Mouse (Mus musculus) limb, embryonic 10.5 days (tissue): ENCODE data around the gene Ubr4. TPM values are rescaled to one million over a fixed set of nuclear protein-coding genes. Genes with fewer than 3 reads are reported as not detected.
"Not testable (repeated sequence)": the region's sequence is repeated elsewhere in the genome, so short reads cannot be mapped to it uniquely, and the experiment has no call there.

Experiments used
- DNase-seq: peaks from one replicate; pipeline ENCODE4 v3.0.0-alpha.2; 2017; ENCODE audit warnings: low spot score
- H3K27ac ChIP-seq: fragments of 300-500 bp; sonication (generic); 2 replicates; pipeline ENCODE4 v1.5.1; 2016; ENCODE audit warnings: mild to moderate bottlenecking
- H3K27me3 ChIP-seq: fragments of 300-500 bp; sonication (generic); 2 replicates; pipeline ENCODE4 v1.6.1; 2016; ENCODE audit warnings: low read depth, mild to moderate bottlenecking; ENCODE audit not compliant: poor library complexity, severe bottlenecking
- H3K36me3 ChIP-seq: fragments of 300-500 bp; sonication (generic); 2 replicates; pipeline ENCODE4 v1.6.1; 2016; ENCODE audit warnings: mild to moderate bottlenecking, moderate library complexity
- H3K4me1 ChIP-seq: fragments of 300-500 bp; sonication (generic); 2 replicates; pipeline ENCODE4 v1.6.1; 2016
- H3K4me3 ChIP-seq: fragments of 300-500 bp; sonication (generic); 2 replicates; pipeline ENCODE4 v1.5.1; 2016; ENCODE audit warnings: mild to moderate bottlenecking, moderate library complexity
- H3K9me3 ChIP-seq: fragments of 300-500 bp; sonication (generic); replicated peaks from 2 replicates; pipeline ENCODE4 v1.6.1; 2016; ENCODE audit warnings: mild to moderate bottlenecking
- WGBS: fragments of 180-500 bp; shearing (Covaris S2); methylation state at CpG from one replicate; pipeline ENCODE4 v1.1.7; 2016; 5-methylcytosine and 5-hydroxymethylcytosine counted together
- polyA plus RNA-seq: library from polyadenylated mRNA; unstranded; fragments of >200 nt; fragmentation: Nextera tagmentation; extraction: Ambion mirVana; gene quantifications from 2 replicates; pipeline ENCODE4 v1.2.1, GENCODE M21; 2016

Ubr4 gene
- polyA plus RNA-seq, 1 experiment from 2014 or later = 74.4 TPM

DNA sequence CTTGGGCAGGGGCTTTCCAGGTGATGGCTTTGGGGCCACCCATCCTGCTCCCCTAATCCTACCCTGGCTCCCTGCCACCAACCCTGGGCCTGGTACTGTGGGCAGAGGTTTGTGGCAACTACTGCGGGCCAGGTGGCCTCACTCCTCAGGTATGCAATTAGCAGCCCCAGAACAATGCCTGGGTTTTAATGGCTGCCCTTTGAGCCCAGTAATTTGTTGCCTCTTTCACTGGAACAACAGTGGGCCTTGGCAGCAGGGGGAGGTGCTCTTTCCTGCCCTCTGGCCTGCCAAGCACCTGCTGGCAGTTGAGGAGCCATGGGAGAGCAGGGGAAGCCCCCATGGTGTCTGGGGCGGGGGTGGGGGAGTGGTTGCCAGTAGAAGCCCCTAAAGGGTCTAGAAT, 156.7 kb downstream of the Ubr4 start:
- H3K4me1 ChIP-seq = peaks cover 6% of the 10 kb centered on the region
- H3K36me3 ChIP-seq = no peaks in the 10 kb centered on the region
- peak overlapping the region; percentile 19; the same call in 1 of the 2 replicates for H3K27ac ChIP-seq
- no peak for DNase-seq
- WGBS = 89% methylated on average over 2 of the region's 2 CpGs
- H3K9me3 ChIP-seq = no peaks in the 10 kb centered on the region
- no peaks in the 10 kb centered on the region for H3K27me3 ChIP-seq
- H3K4me3 ChIP-seq = no peak overlapping the region

DNA sequence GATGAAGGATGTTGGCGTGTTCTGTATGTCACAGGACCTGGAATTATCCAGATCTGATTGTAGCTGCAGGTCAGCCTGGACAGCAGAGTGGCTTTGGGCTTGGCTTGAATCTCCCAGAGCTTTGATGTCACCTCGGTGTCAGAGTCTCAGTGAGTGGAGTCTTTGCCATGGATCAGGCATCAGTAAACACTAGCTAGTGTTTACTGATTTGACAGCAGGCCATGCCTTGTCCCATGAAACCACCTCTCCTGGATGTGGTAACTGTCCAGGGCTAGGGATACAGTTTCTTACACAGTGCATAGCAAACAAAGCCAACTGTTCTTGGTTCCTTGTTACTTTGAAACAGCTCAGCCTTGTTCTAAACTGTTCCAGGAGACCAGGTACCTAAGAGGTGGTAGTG, 159.1 kb downstream of the Ubr4 start:
- whole genome bisulfite sequencing = 76% methylated on average over 2 of the region's 2 CpGs
- DNase-seq = no peak

DNA sequence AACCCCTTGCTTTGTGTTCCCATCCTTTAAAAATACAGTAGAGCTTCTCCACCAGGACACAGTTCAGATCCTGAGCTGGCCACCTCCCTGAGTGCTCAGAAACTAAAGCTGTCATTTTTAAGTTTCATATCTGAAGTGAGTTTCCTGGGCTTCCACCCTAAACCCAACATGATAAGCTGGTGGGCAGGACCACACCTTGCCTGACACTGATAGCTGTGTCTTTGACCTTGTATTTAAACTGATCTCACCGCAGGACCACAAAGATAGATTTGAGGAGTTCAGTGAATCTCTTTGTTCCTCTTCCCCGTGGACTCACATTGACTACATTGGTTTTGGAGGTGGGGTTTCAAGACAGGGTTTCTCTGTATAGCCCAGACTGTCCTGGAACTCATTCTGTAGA, 160.6 kb downstream of the Ubr4 start:
- no peak for DNase-seq
- Histone ChIP-seq H3K9me3 (no peaks in the 10 kb centered on the region), H3K27ac (no peak overlapping the region), H3K4me3 (no peak overlapping the region), H3K36me3 (no peaks in the 10 kb centered on the region), H3K27me3 (no peaks in the 10 kb centered on the region), H3K4me1 (peaks cover 6% of the 10 kb centered on the region)
- whole genome bisulfite sequencing = 90% methylated on average over 2 of the region's 2 CpGs

More for the DNA sequence above, 159.1 kb downstream of the Ubr4 start:
- Histone ChIP-seq H3K27me3 (no peaks in the 10 kb centered on the region), H3K36me3 (no peaks in the 10 kb centered on the region), H3K9me3 (no peaks in the 10 kb centered on the region), H3K4me1 (peaks cover 6% of the 10 kb centered on the region), H3K4me3 (no peak overlapping the region), H3K27ac (no peak overlapping the region)

DNA sequence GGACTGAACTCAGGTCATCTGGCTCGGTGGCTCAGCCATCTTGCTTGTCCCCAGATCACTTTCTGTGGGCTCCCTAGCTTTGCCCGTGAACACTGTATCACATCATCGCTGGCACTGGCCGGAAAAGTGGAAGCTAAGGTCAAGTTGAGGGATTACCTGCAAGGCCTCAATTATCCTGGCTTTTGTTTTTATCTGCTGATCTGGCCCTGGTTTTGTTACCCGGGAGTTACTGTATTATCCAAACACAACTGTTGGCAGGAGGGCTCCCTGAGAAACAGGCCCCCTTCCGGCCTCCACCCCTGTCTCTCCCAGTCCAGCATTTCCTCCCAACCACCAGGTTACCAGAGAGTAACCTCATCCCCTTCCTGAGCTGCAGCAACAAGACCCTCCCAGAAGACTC, 166.8 kb downstream of the Ubr4 start:
- DNase-seq = no peak

DNA sequence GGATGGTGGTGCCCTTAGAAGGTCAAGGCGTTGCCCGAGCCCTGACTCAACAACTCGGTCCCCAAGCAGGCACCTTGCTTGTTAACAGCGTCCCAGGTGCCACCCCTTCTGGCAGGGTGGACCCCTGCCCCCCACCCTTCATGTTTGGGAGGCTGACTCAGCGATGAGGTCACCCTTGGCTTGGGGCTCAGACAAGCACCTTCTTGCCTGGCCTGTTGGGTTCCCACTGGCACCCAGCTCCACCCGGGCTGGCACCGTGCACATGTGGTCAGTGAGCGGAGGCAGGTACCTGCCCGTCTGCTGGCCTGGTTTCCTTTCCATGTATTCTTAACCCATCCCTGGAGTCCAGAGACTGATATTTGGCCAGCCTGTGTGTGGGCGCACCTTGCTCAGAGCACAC, 169.5 kb downstream of the Ubr4 start:
- no peak overlapping the region for H3K27ac ChIP-seq
- 93% methylated on average over 10 of the region's 10 CpGs for WGBS
- H3K4me3 ChIP-seq = no peak overlapping the region
- H3K27me3 ChIP-seq = no peaks in the 10 kb centered on the region
- no peaks in the 10 kb centered on the region for H3K36me3 ChIP-seq
- DNase-seq = no peak
- H3K4me1 ChIP-seq = peaks cover 12% of the 10 kb centered on the region; the same call in 1 of the 2 replicates
- no peaks in the 10 kb centered on the region for H3K9me3 ChIP-seq

More for the DNA sequence above, 166.8 kb downstream of the Ubr4 start:
- Histone ChIP-seq H3K36me3 (no peaks in the 10 kb centered on the region), H3K27ac (0 out of 2 replicates have a peak overlapping the region, but pooled peaks have one; percentile 10), H3K4me1 (peaks cover 12% of the 10 kb centered on the region; the same call in 1 of the 2 replicates), H3K9me3 (no peaks in the 10 kb centered on the region), H3K27me3 (no peaks in the 10 kb centered on the region), H3K4me3 (no peak overlapping the region)
- WGBS = 74% methylated on average over 6 of the region's 6 CpGs

DNA sequence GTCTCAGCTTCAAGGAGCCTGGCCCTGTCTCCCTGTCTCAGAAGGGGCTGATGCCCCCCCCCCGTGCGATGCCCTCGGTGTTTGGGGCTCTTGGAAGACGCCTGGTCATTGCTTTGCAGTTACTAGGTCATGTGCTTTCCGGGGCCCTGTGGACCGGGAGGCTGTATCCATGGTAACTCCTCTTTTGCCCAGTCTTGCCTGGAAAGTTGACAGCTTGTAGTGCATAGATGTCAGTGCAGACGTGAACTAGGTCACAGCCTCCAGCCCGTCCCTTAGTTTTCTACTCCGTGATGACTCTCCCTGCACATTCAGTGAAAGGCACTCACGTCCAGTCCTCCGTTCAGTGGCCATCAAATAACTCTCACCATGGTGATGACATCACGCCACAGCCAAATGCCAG, 174.1 kb downstream of the Ubr4 start:
- Histone ChIP-seq H3K27ac (no peak overlapping the region), H3K4me1 (no peaks in the 10 kb centered on the region), H3K9me3 (no peaks in the 10 kb centered on the region), H3K36me3 (no peaks in the 10 kb centered on the region), H3K27me3 (no peaks in the 10 kb centered on the region), H3K4me3 (no peak overlapping the region)
- WGBS = 78% methylated on average over 12 of the region's 12 CpGs
- DNase-seq = no peak

DNA sequence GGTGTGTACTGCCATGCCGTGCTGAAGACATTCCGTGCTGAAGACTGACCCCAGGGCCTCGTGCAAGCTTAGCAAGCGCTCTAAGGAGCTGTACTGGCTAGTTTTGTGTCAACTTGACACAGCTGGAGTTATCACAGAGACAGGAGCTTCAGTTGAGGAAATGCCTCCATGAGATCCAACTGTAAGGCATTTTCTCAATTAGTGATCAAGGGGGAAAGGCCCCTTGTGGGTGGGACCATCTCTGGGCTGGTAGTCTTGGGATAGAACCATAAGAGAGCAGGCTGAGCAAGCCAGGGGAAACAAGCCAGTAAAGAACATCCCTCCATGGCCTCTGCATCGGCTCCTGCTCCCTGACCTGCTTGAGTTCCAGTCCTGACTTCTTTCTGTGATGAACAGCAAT, 177.8 kb downstream of the Ubr4 start, which contains the start of gene Iffo2:
Gene Iffo2 (plus strand): TSS at position 301 of the 400 bp plus-strand sequence.
- not testable (repeated sequence) for H3K36me3 ChIP-seq, H3K27ac ChIP-seq, H3K9me3 ChIP-seq, H3K4me1 ChIP-seq, H3K27me3 ChIP-seq, DNase-seq, H3K4me3 ChIP-seq
- WGBS = 86% methylated on average over 5 of the region's 5 CpGs

DNA sequence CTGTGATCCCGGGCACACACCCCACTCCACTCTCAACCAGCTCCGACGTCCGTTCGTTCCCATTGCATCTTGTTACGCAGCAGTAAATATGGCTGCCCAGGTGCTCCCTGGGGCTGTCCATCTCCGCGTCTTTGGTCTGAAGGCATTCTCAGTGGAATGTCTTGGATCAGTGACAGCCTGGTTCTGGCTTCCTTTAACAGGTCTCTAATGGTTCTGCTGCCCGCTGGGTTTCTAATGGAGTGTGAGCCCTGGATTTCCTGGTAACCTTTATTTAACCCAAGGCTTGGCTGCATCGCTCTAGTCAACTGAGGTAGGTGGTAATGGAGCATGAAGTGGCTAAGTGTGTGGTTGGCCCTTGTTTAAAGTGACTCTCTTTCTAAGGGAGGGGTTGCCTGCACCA, 179.7 kb downstream of the Ubr4 start:
- 92% methylated on average over 10 of the region's 10 CpGs for WGBS
- Histone ChIP-seq H3K27ac (no peak overlapping the region), H3K4me3 (no peak overlapping the region), H3K36me3 (no peaks in the 10 kb centered on the region), H3K9me3 (no peaks in the 10 kb centered on the region), H3K27me3 (no peaks in the 10 kb centered on the region), H3K4me1 (peaks cover 13% of the 10 kb centered on the region)
- DNase-seq = no peak

DNA sequence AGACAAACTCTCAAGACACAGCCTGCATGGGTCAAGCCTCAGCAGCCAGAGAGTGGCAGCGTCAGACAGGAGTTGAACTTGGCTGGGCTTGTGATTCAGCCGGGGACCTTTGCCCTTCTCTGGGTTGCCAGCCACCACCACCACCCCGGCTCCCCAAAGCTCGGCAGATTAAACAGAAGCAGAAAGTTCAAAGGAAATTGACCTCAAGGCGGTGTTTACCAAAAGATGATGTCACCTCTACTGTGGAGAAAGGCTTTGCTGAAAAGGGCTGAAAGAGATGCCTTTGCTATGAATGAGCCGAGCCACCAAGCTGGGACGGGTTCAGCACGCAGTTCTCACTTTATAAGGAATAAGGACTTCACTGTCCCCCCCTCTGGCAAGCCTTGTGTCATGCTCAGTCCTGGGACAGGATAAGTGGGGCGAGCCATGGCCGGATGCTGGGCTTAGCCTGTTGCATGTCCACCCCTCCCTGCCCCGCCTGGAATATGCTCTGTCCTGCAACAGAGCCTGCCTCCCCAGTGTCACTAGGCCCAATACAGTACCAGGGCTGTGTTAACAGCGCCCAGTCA, 182.8 kb downstream of the Ubr4 start:
- Histone ChIP-seq H3K27ac (peak overlapping the region; percentile 59; the same call in 1 of the 2 replicates), H3K4me3 (no peak overlapping the region), H3K9me3 (no peaks in the 10 kb centered on the region), H3K4me1 (peaks cover 13% of the 10 kb centered on the region), H3K36me3 (no peaks in the 10 kb centered on the region), H3K27me3 (no peaks in the 10 kb centered on the region)
- no peak for DNase-seq
- WGBS = 43% methylated on average over 12 of the region's 12 CpGs

DNA sequence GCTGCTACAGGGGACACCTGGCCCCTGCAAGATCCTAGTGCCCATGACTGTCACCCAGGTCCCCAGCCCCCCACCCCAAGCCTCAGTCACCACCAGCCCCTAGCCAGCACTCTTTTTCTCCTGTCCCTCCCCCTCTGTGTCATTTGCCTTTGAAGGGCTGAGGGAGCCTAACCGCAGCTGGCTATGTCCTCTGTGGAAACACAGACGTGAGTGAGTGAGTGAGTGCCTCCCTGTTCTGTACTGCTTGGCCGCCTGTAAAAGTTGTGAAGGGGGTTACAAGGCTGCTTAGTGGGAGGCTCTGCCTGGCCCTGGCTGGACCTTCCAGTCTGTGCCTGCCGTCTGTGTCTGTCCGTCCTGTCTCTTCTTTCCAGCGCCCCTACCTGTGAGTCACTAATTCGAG, 183.3 kb downstream of the Ubr4 start:
- Histone ChIP-seq H3K36me3 (no peaks in the 10 kb centered on the region), H3K27ac (peak overlapping the region; percentile 59; the same call in 1 of the 2 replicates), H3K4me1 (peaks cover 13% of the 10 kb centered on the region), H3K27me3 (no peaks in the 10 kb centered on the region), H3K4me3 (no peak overlapping the region), H3K9me3 (no peaks in the 10 kb centered on the region)
- 59% methylated on average over 7 of the region's 7 CpGs for WGBS
- DNase-seq = no peak

DNA sequence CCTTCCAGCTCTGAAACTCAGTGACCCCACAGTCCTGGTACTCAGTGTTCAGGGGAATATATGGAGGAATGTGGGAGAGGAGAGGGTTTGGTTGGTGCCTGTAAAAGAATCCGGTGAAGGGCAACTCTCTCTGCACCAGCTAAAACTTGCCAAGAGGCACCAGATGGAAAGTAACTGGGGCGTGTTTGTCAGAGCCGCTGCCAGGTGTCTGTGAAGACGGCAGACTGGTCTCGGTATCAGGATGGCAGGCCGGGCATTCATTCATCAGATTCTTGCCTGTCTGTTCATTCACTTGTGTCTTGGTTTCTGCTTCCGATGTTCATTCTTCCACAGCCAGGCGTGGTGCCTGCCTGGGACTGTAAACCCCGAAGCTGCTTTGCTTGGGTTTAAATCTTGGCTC, 184.3 kb downstream of the Ubr4 start:
- no peak overlapping the region for H3K4me3 ChIP-seq
- H3K27ac ChIP-seq = no peak overlapping the region
- no peak for DNase-seq
- peaks cover 13% of the 10 kb centered on the region for H3K4me1 ChIP-seq
- WGBS = 92% methylated on average over 9 of the region's 9 CpGs
- H3K9me3 ChIP-seq = no peaks in the 10 kb centered on the region
- no peaks in the 10 kb centered on the region for H3K27me3 ChIP-seq
- H3K36me3 ChIP-seq = no peaks in the 10 kb centered on the region
